Mouse (Mus musculus): ENCODE data around the gene Cped1. TPM values are rescaled to one million over a fixed set of nuclear protein-coding genes. Genes with fewer than 3 reads are reported as not detected.

Cped1 gene
- total and polyA plus RNA-seq, 3 experiments, result not detected

DNA sequence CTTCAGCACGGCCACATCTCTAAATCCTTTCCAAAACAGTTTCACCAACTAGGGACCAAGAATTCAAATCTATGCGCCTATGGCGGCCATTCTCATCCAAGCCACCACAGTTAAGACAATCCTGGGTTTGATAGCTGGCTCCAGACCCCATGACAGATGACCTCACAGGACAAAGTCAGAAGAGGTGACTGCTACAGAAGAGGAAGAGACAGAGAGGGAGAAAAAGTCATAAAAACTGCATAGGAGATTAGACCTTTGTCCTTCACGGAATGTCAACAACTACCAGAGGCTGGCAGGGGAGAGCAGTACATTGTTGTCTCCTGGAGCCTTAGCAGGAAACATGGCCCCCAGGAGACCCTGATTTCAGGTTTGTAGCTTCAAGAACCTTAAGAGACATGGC, 117.0 kb downstream of the Cped1 start:
- H3K79me2 ChIP-seq (ENCODE audit: control insufficient read depth, insufficient read depth, low read length, poor library complexity), result no peaks in the 10 kb centered on the region
- peaks cover 0 to 3% of the 10 kb centered on the region in 2 experiments; a peak in 1 of 4 replicates for H3K27me3 ChIP-seq (ENCODE audit: control insufficient read depth in 1 of 2, insufficient read depth in 2 of 2, low read length in 2 of 2)
- no peak overlapping the region for H3K9ac ChIP-seq (ENCODE audit: control insufficient read depth, low read depth, low read length, poor library complexity, severe bottlenecking)
- H3K27ac ChIP-seq (ENCODE audit: control insufficient read depth, low read depth, low read length), result no peak overlapping the region
- DNase-seq (ENCODE audit: low read depth, low spot score), result no peak
- no peaks in the 10 kb centered on the region for H3K36me3 ChIP-seq (ENCODE audit: control insufficient read depth in 1 of 2, insufficient read depth in 2 of 2, low read length in 2 of 2)
- H3K4me1 ChIP-seq (ENCODE audit: control insufficient read depth in 1 of 2, insufficient read depth in 2 of 2, low read length in 2 of 2), result no peaks in the 10 kb centered on the region
- H3K4me3 ChIP-seq (ENCODE audit: control insufficient read depth in 1 of 2, insufficient read depth in 1 of 2, low read depth in 2 of 2, low read length in 2 of 2), result no peak overlapping the region
- TF ChIP-seq POLR2AphosphoS5 (IDR thresholded peaks at IDR 0.05; ENCODE audit: borderline replicate concordance, low read depth, low read length), result no peak
- no peak for TF ChIP-seq ZKSCAN1 (IDR thresholded peaks at IDR 0.05; ENCODE audit: low read depth, low read length)
- TF ChIP-seq MAFK (IDR thresholded peaks at IDR 0.05; ENCODE audit: borderline replicate concordance, low read depth, low read length), result no peak
- no peak for TF ChIP-seq BHLHE40 (IDR thresholded peaks at IDR 0.05; ENCODE audit: borderline replicate concordance, low read depth, low read length)
- no peak for TF ChIP-seq CTCF (IDR thresholded peaks at IDR 0.05 in 2 of 3, conservative IDR thresholded peaks at IDR 0.05 in 1 of 3; ENCODE audit: control insufficient read depth in 1 of 3, insufficient read depth in 1 of 3, low read depth in 2 of 3, low read length in 3 of 3, poor library complexity in 1 of 3, severe bottlenecking in 1 of 3)
- TF ChIP-seq MAZ (IDR thresholded peaks at IDR 0.05; ENCODE audit: low read depth, low read length), result no peak
- no peak for TF ChIP-seq ELF1 (IDR thresholded peaks at IDR 0.05; ENCODE audit: low read depth, low read length)
- no peak for TF ChIP-seq CHD2 (IDR thresholded peaks at IDR 0.05; ENCODE audit: low read length)
- no peak for TF ChIP-seq MXI1 (IDR thresholded peaks at IDR 0.05; ENCODE audit: low read depth, low read length)
- TF ChIP-seq ZC3H11A (IDR thresholded peaks at IDR 0.05; ENCODE audit: low read depth, low read length), result no peak
- TF ChIP-seq SMC3 (IDR thresholded peaks at IDR 0.05; ENCODE audit: low read depth, low read length), result no peak
- TF ChIP-seq HCFC1 (IDR thresholded peaks at IDR 0.05; ENCODE audit: low read depth, low read length), result no peak
- no peak for TF ChIP-seq POLR2AphosphoS2 (IDR thresholded peaks at IDR 0.05; ENCODE audit: low read length)
- TF ChIP-seq MEF2A (IDR thresholded peaks at IDR 0.05; ENCODE audit: extremely low read depth, insufficient replicate concordance, low read depth, low read length, poor library complexity, severe bottlenecking), result no peak
- no peaks in the 10 kb centered on the region for H3K9me3 ChIP-seq (replicated peaks; ENCODE audit: insufficient read depth, low read length)

DNA sequence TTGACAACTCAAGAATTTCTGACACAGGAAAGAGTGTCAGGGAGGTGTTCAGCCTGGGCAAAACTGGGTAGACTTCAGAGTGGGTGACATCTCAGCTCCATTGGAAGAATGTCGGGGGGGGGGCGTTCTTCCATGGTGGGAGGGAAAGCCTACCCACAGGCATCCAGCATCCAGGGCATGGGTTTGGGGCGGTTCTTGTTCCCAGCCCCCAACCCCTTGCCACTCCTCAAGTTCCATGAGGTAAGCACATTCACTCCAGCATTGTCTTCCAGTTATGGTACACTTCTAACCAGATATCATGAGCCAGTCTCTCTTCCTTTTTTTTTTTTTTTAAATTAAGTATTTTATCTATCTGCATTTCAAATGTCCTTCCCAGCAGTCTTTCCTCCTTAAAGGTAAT, 118.0 kb downstream of the Cped1 start:
- DNase-seq (ENCODE audit: low read depth, low spot score), result no peak
- Histone ChIP-seq H3K4me3 (ENCODE audit: control insufficient read depth in 1 of 2, insufficient read depth in 1 of 2, low read depth in 2 of 2, low read length in 2 of 2) (no peak overlapping the region), H3K27me3 (ENCODE audit: control insufficient read depth in 1 of 2, insufficient read depth in 2 of 2, low read length in 2 of 2) (peaks cover 0 to 3% of the 10 kb centered on the region in 2 experiments; a peak in 1 of 4 replicates), H3K9me3 (replicated peaks; ENCODE audit: insufficient read depth, low read length) (no peaks in the 10 kb centered on the region), H3K9ac (ENCODE audit: control insufficient read depth, low read depth, low read length, poor library complexity, severe bottlenecking) (no peak overlapping the region), H3K4me1 (ENCODE audit: control insufficient read depth in 1 of 2, insufficient read depth in 2 of 2, low read length in 2 of 2) (no peaks in the 10 kb centered on the region), H3K27ac (ENCODE audit: control insufficient read depth, low read depth, low read length) (no peak overlapping the region), H3K36me3 (ENCODE audit: control insufficient read depth in 1 of 2, insufficient read depth in 2 of 2, low read length in 2 of 2) (no peaks in the 10 kb centered on the region), H3K79me2 (ENCODE audit: control insufficient read depth, insufficient read depth, low read length, poor library complexity) (no peaks in the 10 kb centered on the region)
- TF ChIP-seq UBTF (IDR thresholded peaks at IDR 0.05; ENCODE audit: borderline replicate concordance, insufficient read depth, low read depth, low read length) (no peak), CHD2 (IDR thresholded peaks at IDR 0.05; ENCODE audit: low read length) (no peak), MAZ (IDR thresholded peaks at IDR 0.05; ENCODE audit: low read depth, low read length) (no peak), NRF1 (IDR thresholded peaks at IDR 0.05; ENCODE audit: insufficient read depth, low read depth, low read length, poor library complexity, severe bottlenecking) (no peak)
